Mouse (Mus musculus) testis, postnatal 14 days (tissue): Measurements from ENCODE around the gene Jade2.

Source experiments
- DNase-seq: peaks from one replicate; pipeline ENCODE4 v3.0.0; 2021; ENCODE audit warnings: low spot score

Jade2 gene

GRCm38 (mm10) chr11:51857081-51857671 lies at the start of gene Jade2:
Gene Jade2 (minus strand): TSS chr11:51857653.
- peak; percentile 36 for DNase-seq

GRCm38 (mm10) chr11:51904224-51904623 lies 46.8 kb upstream of the Jade2 start:
- DNase-seq = no peak

GRCm38 (mm10) chr11:51899691-51900090 lies 42.2 kb upstream of the Jade2 start:
- DNase-seq = no peak

- no peak for DNase-seq
These were observed 41.0 kb upstream of the Jade2 start for GRCm38 (mm10) chr11:51898326-51899080.

GRCm38 (mm10) chr11:51897311-51897710 lies 39.9 kb upstream of the Jade2 start:
- no peak for DNase-seq

GRCm38 (mm10) chr11:51896012-51896411 lies 38.6 kb upstream of the Jade2 start:
- DNase-seq = no peak

GRCm38 (mm10) chr11:51885681-51886080 lies 28.2 kb upstream of the Jade2 start:
- DNase-seq = no peak

GRCm38 (mm10) chr11:51884092-51884491 lies 26.6 kb upstream of the Jade2 start:
- DNase-seq = no peak

GRCm38 (mm10) chr11:51883670-51884069 lies 26.2 kb upstream of the Jade2 start:
- peak; percentile 40 for DNase-seq

- DNase-seq = no peak
These were observed 24.3 kb upstream of the Jade2 start for GRCm38 (mm10) chr11:51881776-51882175.

GRCm38 (mm10) chr11:51881041-51881730 lies 23.7 kb upstream of the Jade2 start:
- DNase-seq = no peak

- DNase-seq = peak; percentile 55
These were observed 19.5 kb upstream of the Jade2 start for GRCm38 (mm10) chr11:51876943-51877344.

GRCm38 (mm10) chr11:51875792-51876195 lies 18.3 kb upstream of the Jade2 start:
- no peak for DNase-seq

GRCm38 (mm10) chr11:51875086-51875485 lies 17.6 kb upstream of the Jade2 start:
- DNase-seq = no peak

GRCm38 (mm10) chr11:51874266-51875036 lies 17.0 kb upstream of the Jade2 start:
- DNase-seq = peak; percentile 72

GRCm38 (mm10) chr11:51873141-51873540 lies 15.7 kb upstream of the Jade2 start:
- no peak for DNase-seq

GRCm38 (mm10) chr11:51867261-51867660 lies 9.8 kb upstream of the Jade2 start:
- DNase-seq = no peak

- no peak for DNase-seq
These were observed 8.6 kb upstream of the Jade2 start for GRCm38 (mm10) chr11:51866020-51866419.

- no peak for DNase-seq
These were observed 3.2 kb upstream of the Jade2 start for GRCm38 (mm10) chr11:51860666-51861065.

- no peak for DNase-seq
These were observed 2.1 kb upstream of the Jade2 start for GRCm38 (mm10) chr11:51859561-51859960.

- peak; percentile 82 for DNase-seq
These were observed 1.1 kb upstream of the Jade2 start for GRCm38 (mm10) chr11:51858528-51859051.
